Mouse (Mus musculus) kidney, postnatal 0 days (tissue): ENCODE results near the gene Tex10. TPM values are rescaled to one million over a fixed set of nuclear protein-coding genes. Genes with fewer than 3 reads are reported as not detected.
A peak's percentile ranks its signal among the peaks of the same experiment; 100 is the strongest.

Source experiments
- ATAC-seq: fragments of 200-750 bp; cut with Nextera tagmentation; replicated peaks from 2 replicates; pipeline ENCODE4 v1.8.0; 2017; ENCODE audit warnings: low read depth, moderate number of reproducible peaks, moderate TSS enrichment, moderate library complexity; ENCODE audit not compliant: low FRiP score
- DNase-seq: peaks from one replicate; pipeline ENCODE4 v3.0.0-alpha.2; 2016; ENCODE audit warnings: low spot score
- H3K27ac ChIP-seq: fragments of 300-500 bp; sonication (generic); 2 replicates; pipeline ENCODE4 v1.5.1; 2014; ENCODE audit warnings: mild to moderate bottlenecking
- H3K27me3 ChIP-seq: fragments of 300-500 bp; sonication (generic); 2 replicates; pipeline ENCODE4 v1.6.1; 2014; ENCODE audit warnings: low read length, mixed read lengths; ENCODE audit not compliant: insufficient read depth
- H3K36me3 ChIP-seq: fragments of 300-500 bp; sonication (generic); 2 replicates; pipeline ENCODE4 v1.6.1; 2014; ENCODE audit warnings: low read length, mixed read lengths; ENCODE audit not compliant: insufficient read depth
- H3K4me1 ChIP-seq: fragments of 300-500 bp; sonication (generic); replicated peaks from 2 replicates; pipeline ENCODE4 v1.6.1; 2014; ENCODE audit warnings: antibody characterized with exemption, low read length, mixed read lengths; ENCODE audit not compliant: insufficient read depth
- H3K4me2 ChIP-seq: fragments of 300-500 bp; sonication (generic); 2 replicates; pipeline ENCODE4 v1.6.1; 2014; ENCODE audit warnings: mild to moderate bottlenecking, low read length, moderate library complexity, mixed read lengths
- H3K4me3 ChIP-seq: fragments of 300-500 bp; sonication (generic); replicated peaks from 2 replicates; pipeline ENCODE4 v1.5.1; 2014; ENCODE audit warnings: low read depth, low read length
- H3K9ac ChIP-seq: fragments of 300-500 bp; sonication (generic); 2 replicates; pipeline ENCODE4 v1.6.1; 2014; ENCODE audit warnings: low read depth, low read length
- H3K9me3 ChIP-seq: fragments of 300-500 bp; sonication (generic); replicated peaks from 2 replicates; pipeline ENCODE4 v1.6.1; 2016; ENCODE audit warnings: low read length, inconsistent platforms, mixed read lengths
- CTCF ChIP-seq: IDR thresholded peaks from 2 replicates; pipeline ENCODE4 v1.5.1; 2016; ENCODE audit warnings: antibody characterized with exemption, low read depth, mild to moderate bottlenecking, moderate library complexity
- WGBS: fragments of 180-500 bp; shearing (Covaris S2); extraction: QIAGEN DNeasy Blood & Tissue Kit; methylation state at CpG from one replicate; pipeline ENCODE4 v1.1.7; 2014; 5-methylcytosine and 5-hydroxymethylcytosine counted together
- polyA plus RNA-seq: library from polyadenylated mRNA; unstranded; fragments of >200 nt; fragmentation: Nextera tagmentation; extraction: Ambion mirVana; gene quantifications from 2 replicates; pipeline ENCODE4 v1.2.1, GENCODE M21; 2015

Gene Tex10
- 36.5 and 37.8 TPM in 2 replicates for polyA plus RNA-seq

- H3K27ac ChIP-seq = peak within 1 kb of the TSS; percentile 82
- H3K4me2 ChIP-seq = peak within 1 kb of the TSS; percentile 78
- H3K27me3 ChIP-seq = no peaks in the 10 kb centered on the region
- TF ChIP-seq CTCF = no peak
- ATAC-seq (peak; percentile 96), DNase-seq (peak; percentile 93)
- H3K4me3 ChIP-seq = peak within 1 kb of the TSS; percentile 88
- H3K9ac ChIP-seq = peak within 1 kb of the TSS; percentile 90
- peaks cover 4% of the 10 kb centered on the region; the same call in 1 of the 2 replicates for H3K4me1 ChIP-seq
- H3K36me3 ChIP-seq = peaks cover 6% of the 10 kb centered on the region
- WGBS = under 1% methylated on average over 89 of the region's 89 CpGs
- no peaks in the 10 kb centered on the region for H3K9me3 ChIP-seq
Observed at GRCm38 (mm10) chr4:48472792-48473650, at the start of gene Tex10. Gene Tex10, minus strand, starts transcription at chr4:48473459.

GRCm38 (mm10) chr4:48510861-48511260 is 37.6 kb upstream of the Tex10 start:
- no peaks in the 10 kb centered on the region for H3K27me3 ChIP-seq
- no peak overlapping the region for H3K9ac ChIP-seq
- no peaks in the 10 kb centered on the region for H3K4me1 ChIP-seq
- H3K4me3 ChIP-seq = no peak overlapping the region
- H3K27ac ChIP-seq = no peak overlapping the region
- no peak for DNase-seq
- H3K36me3 ChIP-seq = no peaks in the 10 kb centered on the region
- H3K4me2 ChIP-seq = no peak overlapping the region
- H3K9me3 ChIP-seq = no peaks in the 10 kb centered on the region
- WGBS = 24% methylated on average over 2 of the region's 2 CpGs
- ATAC-seq = no peak
- no peak for TF ChIP-seq CTCF

- WGBS = 62% methylated on average over 2 of the region's 2 CpGs
- Histone ChIP-seq H3K27ac (no peak overlapping the region), H3K4me3 (no peak overlapping the region), H3K9me3 (no peaks in the 10 kb centered on the region), H3K36me3 (no peaks in the 10 kb centered on the region), H3K4me1 (no peaks in the 10 kb centered on the region), H3K9ac (no peak overlapping the region), H3K27me3 (no peaks in the 10 kb centered on the region), H3K4me2 (no peak overlapping the region)
- no peak for ATAC-seq
- no peak for TF ChIP-seq CTCF
- peak; percentile 41 for DNase-seq
Observed at GRCm38 (mm10) chr4:48492510-48492909, 19.3 kb upstream of the Tex10 start.

- no peak for TF ChIP-seq CTCF
- 9% methylated on average over 14 of the region's 14 CpGs for WGBS
- ATAC-seq = peak; percentile 54; the same call in 1 of the 2 replicates
Observed at GRCm38 (mm10) chr4:48491290-48491743, 18.1 kb upstream of the Tex10 start.

GRCm38 (mm10) chr4:48488916-48489315 is 15.7 kb upstream of the Tex10 start:
- no peak overlapping the region for H3K4me2 ChIP-seq
- no peaks in the 10 kb centered on the region for H3K4me1 ChIP-seq
- H3K27ac ChIP-seq = no peak overlapping the region
- no peak for TF ChIP-seq CTCF
- H3K36me3 ChIP-seq = no peaks in the 10 kb centered on the region
- ATAC-seq = no peak
- 80% methylated on average over 2 of the region's 2 CpGs for WGBS
- no peaks in the 10 kb centered on the region for H3K9me3 ChIP-seq
- DNase-seq = no peak
- no peak overlapping the region for H3K9ac ChIP-seq
- no peaks in the 10 kb centered on the region for H3K27me3 ChIP-seq
- no peak overlapping the region for H3K4me3 ChIP-seq

More at GRCm38 (mm10) chr4:48491290-48491743, 18.1 kb upstream of the Tex10 start:
- Histone ChIP-seq H3K9ac (no peak overlapping the region), H3K36me3 (no peaks in the 10 kb centered on the region), H3K4me2 (peak overlapping the region; percentile 38), H3K4me3 (no peak overlapping the region), H3K27ac (no peak overlapping the region), H3K9me3 (no peaks in the 10 kb centered on the region), H3K27me3 (no peaks in the 10 kb centered on the region), H3K4me1 (no peaks in the 10 kb centered on the region)
- DNase-seq = peak; percentile 72

GRCm38 (mm10) chr4:48481287-48481686 is 8.0 kb upstream of the Tex10 start:
- H3K4me2 ChIP-seq = no peak overlapping the region

More at GRCm38 (mm10) chr4:48481287-48481686, 8.0 kb upstream of the Tex10 start:
- Histone ChIP-seq H3K9me3 (no peaks in the 10 kb centered on the region), H3K4me1 (no peaks in the 10 kb centered on the region), H3K9ac (no peak overlapping the region), H3K27me3 (no peaks in the 10 kb centered on the region), H3K27ac (no peak overlapping the region), H3K4me3 (no peak overlapping the region), H3K36me3 (no peaks in the 10 kb centered on the region)
- ATAC-seq = no peak; the same call in 1 of the 2 replicates
- peak; percentile 65 for DNase-seq
- TF ChIP-seq CTCF = peak; percentile 76
- WGBS = 14% methylated on average over 2 of the region's 2 CpGs
